Mouse (Mus musculus): Measurements from ENCODE around the gene Prss45. TPM values are rescaled to one million over a fixed set of nuclear protein-coding genes. Genes with fewer than 3 reads are reported as not detected.

Prss45 gene
- not detected in 2 replicates for polyA plus RNA-seq (2012)

GRCm38 (mm10) chr9:110834411-110834810 lies at the start of gene Prss45:
TSS of gene Prss45 (plus strand) at chr9:110834588.

GRCm38 (mm10) chr9:110797866-110798265 lies 36.5 kb upstream of the Prss45 start, which contains the start of gene Prss42:
TSS of gene Prss42 (plus strand) at chr9:110798166.

GRCm38 (mm10) chr9:110813789-110814188 lies 20.6 kb upstream of the Prss45 start, which contains the start of gene Prss44:
TSS of gene Prss44 (plus strand) at chr9:110813994.

DNA sequence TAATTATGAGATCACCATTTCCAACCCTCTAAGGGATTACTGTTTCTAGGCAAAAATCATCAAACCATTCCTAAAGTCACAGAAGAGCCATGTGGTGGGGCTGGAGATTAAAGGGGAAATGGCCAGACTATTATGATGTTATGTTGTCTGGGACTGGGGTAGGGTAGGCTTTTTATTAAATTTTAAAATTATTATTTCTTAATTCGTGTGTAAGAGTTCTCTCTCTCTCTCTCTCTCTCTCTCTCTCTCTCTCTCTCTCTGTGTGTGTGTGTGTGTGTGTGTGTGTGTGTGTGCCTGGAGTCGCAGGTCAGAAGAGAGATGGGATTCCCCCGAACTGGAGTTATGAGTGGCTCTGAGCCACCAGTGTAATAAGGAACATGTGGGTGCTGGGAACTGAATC lies 8.0 kb upstream of the Prss45 start, which contains the start of gene Prss43:
TSS of gene Prss43 (plus strand) at position 301 of the 400 bp plus-strand sequence.

DNA sequence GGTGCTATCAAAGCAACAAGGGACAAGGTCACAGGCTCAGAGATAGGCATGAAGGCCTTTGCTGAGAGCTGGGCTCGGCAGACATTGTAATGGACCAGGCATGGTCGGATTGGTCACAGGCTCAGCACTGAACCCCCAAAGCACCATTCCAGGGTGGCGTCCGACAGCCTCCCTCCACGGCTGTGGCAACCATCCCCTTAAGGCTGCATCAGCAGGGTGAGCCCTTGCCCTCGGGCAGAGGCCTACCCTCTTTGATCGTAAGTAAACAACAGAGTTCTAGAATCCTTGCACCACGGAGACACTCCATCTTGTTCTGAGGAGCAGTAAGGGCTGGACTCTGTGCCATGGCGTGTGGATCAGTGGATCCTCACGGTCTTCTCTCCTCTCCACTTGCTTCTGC lies 9.8 kb downstream of the Prss45 start, which contains the start of gene Prss46:
TSS of gene Prss46 (plus strand) at position 301 of the 400 bp plus-strand sequence.

GRCm38 (mm10) chr9:110857781-110858472 lies 23.5 kb downstream of the Prss45 start, which contains the start of gene Prss50:
TSS of gene Prss50 (plus strand) at chr9:110857967.

DNA sequence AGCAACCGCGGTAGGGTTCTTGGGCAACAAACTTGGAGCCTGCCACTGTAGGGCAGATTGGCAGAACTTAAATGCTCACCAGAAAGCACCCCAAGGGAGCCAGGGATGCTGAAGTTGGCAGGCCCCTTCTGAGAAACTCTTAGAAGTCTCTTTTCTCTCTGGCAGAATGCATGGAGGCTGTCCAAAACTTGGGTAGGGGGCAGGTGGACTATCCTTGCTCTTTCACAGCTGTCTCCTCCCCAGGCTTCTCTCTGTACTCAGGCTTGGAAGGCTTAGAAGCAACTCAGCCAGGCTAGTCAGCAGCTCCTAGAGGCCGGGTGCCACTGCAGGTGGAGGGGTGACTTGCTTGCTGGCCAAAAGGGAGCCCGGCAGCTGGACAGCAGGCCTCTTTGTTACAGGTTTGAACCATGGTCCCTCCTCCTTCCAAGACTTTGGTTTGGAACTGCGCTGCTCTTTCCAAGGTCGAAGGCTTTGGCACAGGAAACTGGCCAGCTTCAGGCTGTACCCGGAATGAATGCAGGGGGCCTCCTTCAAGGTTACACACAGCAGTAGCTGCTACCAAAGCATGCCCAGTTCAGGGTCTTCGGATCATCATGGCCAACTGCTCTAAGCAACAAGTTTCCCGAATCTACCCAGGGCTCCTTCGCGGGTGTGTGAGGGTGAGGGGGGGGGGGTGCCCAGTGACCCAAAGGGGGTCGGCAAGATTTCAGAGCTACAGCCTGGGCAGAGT lies 45.0 kb downstream of the Prss45 start, which contains the start of gene Als2cl:
TSS of gene Als2cl (plus strand) at position 680 of the 730 bp plus-strand sequence.

GRCm38 (mm10) chr9:110879998-110880561 lies 45.7 kb downstream of the Prss45 start, which contains the start of gene Tmie:
TSS of gene Tmie (minus strand) at chr9:110880113.

Other genes with a start within 250 kb of the Prss45 start
- 4.9 and 6.1 TPM in 2 replicates for gene Nradd, start 210.1 kb upstream of the Prss45 start, polyA plus RNA-seq (2012)
- gene Nbeal2, start 180.4 kb upstream of the Prss45 start, polyA plus RNA-seq (2012): 74.5 and 76.5 TPM in 2 replicates
- 381 and 533 TPM in 2 replicates for gene Ccdc12, start 178.1 kb upstream of the Prss45 start, polyA plus RNA-seq (2012)
- gene Myl3, start 92.7 kb upstream of the Prss45 start, polyA plus RNA-seq (2012): not detected in 2 replicates
- 0.34 and 0.65 TPM in 2 replicates for gene Pth1r, start 87.4 kb upstream of the Prss45 start, polyA plus RNA-seq (2012)
- 0.04 and 0.14 TPM in 2 replicates for gene Prss42, start 36.4 kb upstream of the Prss45 start, polyA plus RNA-seq (2012)
- not detected in 2 replicates for gene Prss44, start 20.6 kb upstream of the Prss45 start, polyA plus RNA-seq (2012)
- not detected in 2 replicates for gene Prss43, start 7.9 kb upstream of the Prss45 start, polyA plus RNA-seq (2012)
- not detected in 2 replicates for gene Prss46, start 9.9 kb downstream of the Prss45 start, polyA plus RNA-seq (2012)
- 54.6 and 61.0 TPM in 2 replicates for gene Prss50, start 23.4 kb downstream of the Prss45 start, polyA plus RNA-seq (2012)
- gene Als2cl, start 45.3 kb downstream of the Prss45 start, polyA plus RNA-seq (2012): 3.9 and 6.0 TPM in 2 replicates
- 0.35 and 0.51 TPM in 2 replicates for gene Tmie, start 45.5 kb downstream of the Prss45 start, polyA plus RNA-seq (2012)
- not detected in 2 replicates for gene Fam240a, start 82.3 kb downstream of the Prss45 start, polyA plus RNA-seq (2012)
- not detected in 2 replicates for gene Tdgf1, start 111.6 kb downstream of the Prss45 start, polyA plus RNA-seq (2012)
- gene Lrrc2, start 117.0 kb downstream of the Prss45 start, polyA plus RNA-seq (2012): not detected in 2 replicates
- gene Rtp3, start 156.0 kb downstream of the Prss45 start, polyA plus RNA-seq (2012): 0.12 TPM in 1 of 2 replicates, not detected in the other
- 68.7 and 71.6 TPM in 2 replicates for gene Ltf, start 184.7 kb downstream of the Prss45 start, polyA plus RNA-seq (2012)
- 1.3 and 1.6 TPM in 2 replicates for gene Ccrl2, start 222.9 kb downstream of the Prss45 start, polyA plus RNA-seq (2012)

Data from megakaryocyte-erythroid progenitor cell, adult 5 weeks (primary cell).